Mouse (Mus musculus) hematopoietic multipotent progenitor cell, adult 10-12 weeks (in vitro differentiated cells): ENCODE data around the gene Zfp870. TPM values are rescaled to one million over a fixed set of nuclear protein-coding genes. Genes with fewer than 3 reads are reported as not detected.

Source experiments
- polyA plus RNA-seq: library from polyadenylated mRNA; stranded (reverse); fragments of >175 nt; gene quantifications from 2 replicates; pipeline ENCODE4 v1.2.3, GENCODE M21; 2012; ENCODE audit warnings: low replicate concordance

Zfp870 gene
- polyA plus RNA-seq: 0.33 and 0.64 TPM in 2 replicates

DNA sequence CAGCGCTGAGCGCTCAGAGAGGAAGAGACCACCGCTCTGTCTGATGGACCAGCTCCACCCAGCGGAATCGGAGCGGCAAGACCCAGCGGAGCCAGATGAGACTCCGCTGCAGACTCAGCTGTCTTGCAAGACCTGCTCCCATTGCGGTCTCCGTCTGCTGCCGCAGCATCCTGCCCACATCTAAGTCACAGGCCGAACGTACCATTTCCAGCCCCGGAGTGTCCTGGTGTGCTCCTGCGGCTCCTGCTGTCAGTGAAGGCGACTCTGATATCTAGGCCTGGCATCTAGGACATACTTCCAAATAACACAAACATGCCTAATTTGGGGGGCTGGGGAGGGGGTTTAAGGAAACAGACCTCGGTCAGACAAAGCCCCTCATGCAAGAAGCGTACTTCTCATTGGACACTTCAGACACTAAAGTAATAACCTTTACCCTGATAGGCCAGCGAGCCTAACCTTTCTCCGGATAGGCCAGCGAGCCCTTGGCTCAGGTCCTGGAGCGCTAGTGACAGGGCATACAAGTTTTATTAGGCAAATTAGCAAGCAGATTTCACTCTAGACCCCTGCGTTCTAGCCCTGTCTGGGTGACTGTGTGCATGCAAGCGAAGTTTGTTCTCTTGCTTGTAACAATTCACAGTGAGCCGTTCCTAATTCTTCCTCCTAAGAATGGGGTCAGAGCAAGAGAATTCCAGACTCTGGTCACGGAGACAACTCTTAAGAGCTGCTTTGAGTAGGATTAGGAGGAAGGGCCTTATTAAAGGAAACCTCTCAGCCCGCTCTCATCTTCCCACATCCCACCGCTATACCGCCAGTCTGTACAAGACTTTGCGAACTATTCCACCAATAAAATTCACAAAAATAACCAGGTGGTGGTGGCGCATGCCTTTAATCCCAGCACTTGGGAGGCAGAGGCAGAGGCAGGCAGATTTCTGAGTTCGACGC, at the start of gene Zfp870:
Zfp870 (minus strand) TSS at position 404 of the 942 bp plus-strand sequence.

GRCm38 (mm10) chr17:32917131-32917530, 25.7 kb upstream of the Zfp870 start, which contains the start of gene Cyp4f14:
Cyp4f14 (minus strand) TSS chr17:32917342.

GRCm38 (mm10) chr17:32829540-32830417, 61.7 kb downstream of the Zfp870 start, which contains the start of gene Zfp799:
Zfp799 (minus strand) TSS chr17:32830261.

Other genes with a start within 250 kb of the Zfp870 start
- not detected in 2 replicates for gene Cyp4f40, start 232.7 kb downstream of the Zfp870 start, polyA plus RNA-seq
- not detected in 2 replicates for gene Cyp4f15, start 206.0 kb downstream of the Zfp870 start, polyA plus RNA-seq
- gene Zfp871, start 103.4 kb downstream of the Zfp870 start, polyA plus RNA-seq: 1.1 and 3.0 TPM in 2 replicates
- 0.03 and 0.08 TPM in 2 replicates for gene Zfp811, start 81.7 kb downstream of the Zfp870 start, polyA plus RNA-seq
- gene Zfp799, start 61.4 kb downstream of the Zfp870 start, polyA plus RNA-seq: 0.15 and 1.6 TPM in 2 replicates
- gene Cyp4f14, start 25.7 kb upstream of the Zfp870 start, polyA plus RNA-seq: not detected in 2 replicates
- gene Cyp4f13, start 55.8 kb upstream of the Zfp870 start, polyA plus RNA-seq: 66.1 and 166 TPM in 2 replicates
- gene Zfp472, start 74.2 kb upstream of the Zfp870 start, polyA plus RNA-seq: 0.22 and 0.72 TPM in 2 replicates
- gene Zfp952, start 101.5 kb upstream of the Zfp870 start, polyA plus RNA-seq: 0.28 and 1.1 TPM in 2 replicates
- gene Zfp763, start 141.8 kb upstream of the Zfp870 start, polyA plus RNA-seq: 0.19 and 0.31 TPM in 2 replicates
- not detected in 2 replicates for gene 4921501E09Rik, start 176.4 kb upstream of the Zfp870 start, polyA plus RNA-seq
- 0.36 and 1.0 TPM in 2 replicates for gene Zfp563, start 197.7 kb upstream of the Zfp870 start, polyA plus RNA-seq
- not detected in 2 replicates for gene Morc2b, start 248.0 kb upstream of the Zfp870 start, polyA plus RNA-seq